Comparison of ENCODE assay signal across 11 mouse cellular contexts in genomic region chr5:31528560-31528959, GRCm38 (mm10). TPM values are rescaled to one million over a fixed set of nuclear protein-coding genes. Genes with fewer than 3 reads are reported as not detected.
DNase-seq lines count a peak whose midpoint lies in the region; ATAC-seq and TF ChIP-seq lines count a peak whose summit lies in the region.
"Had no signal": no experiment of that assay in that cellular context is flagged by ENCODE, and none has a peak within 500 bp of the region (broad histone marks: within the 10 kb centered on the region; RNA-seq: fewer than 3 reads in every experiment).

No protein-coding gene starts in this region.

- no peaks in the 10 kb centered on the region for H3K27me3 ChIP-seq in hindbrain, postnatal 0 days (ENCODE audit: insufficient read depth, low read length)
- no peaks in the 10 kb centered on the region for H3K27me3 ChIP-seq in hindbrain, embryonic 10.5 days (ENCODE audit: insufficient read depth, poor library complexity, severe bottlenecking)

- no peak overlapping the region for H3K4me3 ChIP-seq in hindbrain, postnatal 0 days (ENCODE audit: low read length)
- no peak overlapping the region for H3K4me3 ChIP-seq in hindbrain, embryonic 10.5 days

- H3K4me1 ChIP-seq in hindbrain, postnatal 0 days (ENCODE audit: insufficient read depth, low read length), result peaks cover 16% of the 10 kb centered on the region
- H3K4me1 ChIP-seq in hindbrain, embryonic 10.5 days (replicated peaks), result peaks cover 24% of the 10 kb centered on the region

- TF ChIP-seq CTCF in hindbrain, postnatal 0 days (IDR thresholded peaks at IDR 0.05; ENCODE audit: low read depth), result no peak

- ATAC-seq in hindbrain, postnatal 0 days, result no peak
- ATAC-seq in megakaryocyte-erythroid progenitor cell, adult 5-6 weeks (replicated peaks; ENCODE audit: low FRiP score, low TSS enrichment, poor library complexity, severe bottlenecking), result peak; percentile 83

- WGBS in hindbrain, postnatal 0 days, result 47% methylated on average over 2 of the region's 2 CpGs
- WGBS in hindbrain, embryonic 10.5 days, result 68% methylated on average over 2 of the region's 2 CpGs

- H3K4me2 ChIP-seq in hindbrain, postnatal 0 days (ENCODE audit: low read depth, low read length), result peak overlapping the region; percentile 99

- peaks cover 31% of the 10 kb centered on the region; the same call in 1 of the 2 replicates for H3K36me3 ChIP-seq in hindbrain, postnatal 0 days (ENCODE audit: insufficient read depth, low read length)
- peaks cover 51% of the 10 kb centered on the region for H3K36me3 ChIP-seq in hindbrain, embryonic 10.5 days

- H3K27ac ChIP-seq in hindbrain, postnatal 0 days, result no peak overlapping the region
- no peak overlapping the region for H3K27ac ChIP-seq in hindbrain, embryonic 10.5 days

- no peak for DNase-seq in hindbrain, postnatal 0 days (ENCODE audit: low spot score)
- no peak for DNase-seq in hindbrain, embryonic 10.5 days (ENCODE audit: low spot score)
- DNase-seq in B cell, adult 2 months, result peak; percentile 19 to 33
- DNase-seq in ZHBTc4 (ENCODE audit: low read depth, low spot score), result peak; percentile 33
- no peak for DNase-seq in cerebellum, adult 8-10 months
- DNase-seq in yolk sac, embryonic 10.5 days (ENCODE audit: low spot score), result no peak
- DNase-seq in spleen, postnatal 10 days (ENCODE audit: low spot score in 2 of 2), result no peak
- DNase-seq: kidney, postnatal 25 days had no signal

- H3K9me3 ChIP-seq in hindbrain, postnatal 0 days (ENCODE audit: low read length), result no peaks in the 10 kb centered on the region
- no peaks in the 10 kb centered on the region for H3K9me3 ChIP-seq in hindbrain, embryonic 10.5 days

- no peak overlapping the region for H3K9ac ChIP-seq in hindbrain, postnatal 0 days (replicated peaks; ENCODE audit: low read length)

RNA-seq across cellular contexts. Expression of gene Supt7l, which starts 1.0 kb away (rescaled TPM):
- total RNA-seq in hindbrain, postnatal 0 days (2014; rRNA removed), result 24.1 and 25.6 TPM in 2 replicates
- 20.5 and 21.9 TPM in 2 replicates for polyA plus RNA-seq in hindbrain, postnatal 0 days (2015; fragmentation: Nextera tagmentation; extraction: Ambion mirVana)
- polyA plus RNA-seq in hindbrain, embryonic 10.5 days (2016; fragmentation: Nextera tagmentation; extraction: Ambion mirVana), result 26.2 and 26.9 TPM in 2 replicates
- 18.2 and 23.9 TPM in 2 replicates for total RNA-seq in megakaryocyte-erythroid progenitor cell, adult 5-6 weeks (2014; fragmentation: Nextera tagmentation)
- 18.8 and 29.6 TPM in 2 replicates for total RNA-seq in megakaryocyte-erythroid progenitor cell, adult 5-6 weeks (2017)

RNA-seq across cellular contexts. Expression of gene Slc4a1ap, which starts 1.8 kb away (rescaled TPM):
- 38.0 and 43.4 TPM in 2 replicates for total RNA-seq in hindbrain, postnatal 0 days (2014; rRNA removed)
- 32.0 and 32.5 TPM in 2 replicates for polyA plus RNA-seq in hindbrain, postnatal 0 days (2015; fragmentation: Nextera tagmentation; extraction: Ambion mirVana)
- polyA plus RNA-seq in hindbrain, embryonic 10.5 days (2016; fragmentation: Nextera tagmentation; extraction: Ambion mirVana), result 24.0 and 29.5 TPM in 2 replicates
- 61.9 and 72.9 TPM in 2 replicates for total RNA-seq in megakaryocyte-erythroid progenitor cell, adult 5-6 weeks (2014; fragmentation: Nextera tagmentation)
- 41.4 and 59.8 TPM in 2 replicates for total RNA-seq in megakaryocyte-erythroid progenitor cell, adult 5-6 weeks (2017)

RNA-seq across cellular contexts. Expression of gene Gpn1, which starts 34.0 kb away (rescaled TPM):
- total RNA-seq in hindbrain, postnatal 0 days (2014; rRNA removed), result 30.9 and 42.4 TPM in 2 replicates
- polyA plus RNA-seq in hindbrain, postnatal 0 days (2015; fragmentation: Nextera tagmentation; extraction: Ambion mirVana), result 69.2 and 70.2 TPM in 2 replicates
- polyA plus RNA-seq in hindbrain, embryonic 10.5 days (2016; fragmentation: Nextera tagmentation; extraction: Ambion mirVana), result 90.8 and 98.5 TPM in 2 replicates
- 34.3 and 34.8 TPM in 2 replicates for total RNA-seq in megakaryocyte-erythroid progenitor cell, adult 5-6 weeks (2014; fragmentation: Nextera tagmentation)
- 39.7 and 46.9 TPM in 2 replicates for total RNA-seq in megakaryocyte-erythroid progenitor cell, adult 5-6 weeks (2017)

RNA-seq across cellular contexts. Expression of gene 4930548H24Rik, which starts 43.0 kb away (rescaled TPM):
- 0.21 and 0.40 TPM in 2 replicates for total RNA-seq in hindbrain, postnatal 0 days (2014; rRNA removed)
- 0.18 TPM in 1 of 2 replicates, not detected in the other for polyA plus RNA-seq in hindbrain, postnatal 0 days (2015; fragmentation: Nextera tagmentation; extraction: Ambion mirVana)
- not detected in 2 replicates for polyA plus RNA-seq in hindbrain, embryonic 10.5 days (2016; fragmentation: Nextera tagmentation; extraction: Ambion mirVana)
- 4.4 TPM in 1 of 2 replicates, not detected in the other for total RNA-seq in megakaryocyte-erythroid progenitor cell, adult 5-6 weeks (2014; fragmentation: Nextera tagmentation)
- 0.75 TPM in 1 of 2 replicates, not detected in the other for total RNA-seq in megakaryocyte-erythroid progenitor cell, adult 5-6 weeks (2017)
- total RNA-seq: liver, adult 2 months had no signal
- polyA plus RNA-seq: erythroblast, embryonic 14.5 days; liver, adult 2 months had no signal

Comparison
In these comparisons a context has a peak if more than half of its experiments do, and no peak if none do; other contexts are left out.
1. DNase-seq: peak in B cell, adult 2 months (2 of 2) and ZHBTc4 (single experiment); none in hindbrain, postnatal 0 days (single experiment), hindbrain, embryonic 10.5 days (single experiment), cerebellum, adult 8-10 months (single experiment), yolk sac, embryonic 10.5 days (single experiment) and spleen, postnatal 10 days (0 of 2).